Mouse (Mus musculus): ENCODE data around the gene Scmh1.

- TF ChIP-seq CTCF (IDR thresholded peaks at IDR 0.05; ENCODE audit: extremely low read depth, insufficient read depth, low read length): no peak
- no peak for TF ChIP-seq POLR2A (IDR thresholded peaks at IDR 0.05; ENCODE audit: extremely low read depth, insufficient read depth, low read length)
Observed at GRCm38 (mm10) chr4:120516907-120517306, 111.8 kb downstream of the Scmh1 start.
